Mouse (Mus musculus) lung, adult 2 months (tissue): ENCODE results near the gene Tbc1d24.

Experiments used
- CTCF ChIP-seq: fragments of 200-500 bp; IDR thresholded peaks from 2 replicates; pipeline ENCODE4 v1.5.1; 2011; ENCODE audit warnings: mild to moderate bottlenecking, low read length, control low read depth; ENCODE audit not compliant: insufficient read depth
- POLR2A ChIP-seq: fragments of 200-500 bp; IDR thresholded peaks from 2 replicates; pipeline ENCODE4 v1.6.1; 2011; ENCODE audit warnings: low read depth, mild to moderate bottlenecking, control low read depth, low read length, borderline replicate concordance; ENCODE audit errors: extremely low read depth

GRCm38 (mm10) chr17:24167891-24168505, 37.4 kb downstream of the Tbc1d24 start:
- TF ChIP-seq CTCF (no peak), POLR2A (no peak)
